Mouse (Mus musculus): ENCODE data around the gene Armh3.
A peak's percentile ranks its signal among the peaks of the same experiment; 100 is the strongest.
"Not testable (repeated sequence)": the region's sequence is repeated elsewhere in the genome, so short reads cannot be mapped to it uniquely, and the experiment has no call there.

Gene Armh3

DNA sequence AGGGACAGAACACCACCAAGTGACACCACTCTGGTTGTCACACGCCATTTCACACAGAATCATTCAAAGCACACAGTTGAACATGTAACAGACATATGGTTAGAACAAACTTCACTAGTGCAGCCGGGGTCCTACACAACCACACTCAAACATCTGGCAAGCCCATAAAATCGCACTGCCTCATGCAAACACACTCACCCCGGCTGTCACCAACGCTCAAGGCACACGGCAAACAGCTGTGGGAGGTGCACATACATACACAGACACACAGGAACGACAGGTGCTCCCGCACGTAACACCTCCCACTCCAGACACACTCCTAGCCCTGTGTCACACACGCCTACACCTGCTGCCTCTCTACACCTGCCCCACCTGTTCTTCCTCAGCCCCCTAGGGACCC, 183.1 kb downstream of the Armh3 start:
- no peak for DNase-seq

DNA sequence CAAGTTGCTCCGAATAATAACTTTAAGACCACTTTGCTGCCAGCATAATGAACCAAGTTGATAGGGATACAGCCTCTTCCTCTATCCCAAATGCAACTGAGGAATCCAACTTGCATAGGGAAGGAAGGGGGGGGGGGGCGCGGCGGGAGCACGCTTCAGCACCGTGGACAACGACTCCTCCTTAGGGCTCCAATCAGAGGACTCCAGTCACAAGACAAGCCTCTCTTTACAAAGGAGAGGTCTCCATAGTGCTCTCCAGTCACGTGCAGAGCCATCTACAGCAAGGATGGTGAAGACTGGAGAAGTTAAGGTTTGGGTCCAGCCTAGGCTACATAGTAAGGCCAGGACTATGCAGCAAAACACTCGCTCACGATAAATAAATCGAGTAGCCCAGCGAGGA, 184.5 kb downstream of the Armh3 start:
- no peak for DNase-seq

DNA sequence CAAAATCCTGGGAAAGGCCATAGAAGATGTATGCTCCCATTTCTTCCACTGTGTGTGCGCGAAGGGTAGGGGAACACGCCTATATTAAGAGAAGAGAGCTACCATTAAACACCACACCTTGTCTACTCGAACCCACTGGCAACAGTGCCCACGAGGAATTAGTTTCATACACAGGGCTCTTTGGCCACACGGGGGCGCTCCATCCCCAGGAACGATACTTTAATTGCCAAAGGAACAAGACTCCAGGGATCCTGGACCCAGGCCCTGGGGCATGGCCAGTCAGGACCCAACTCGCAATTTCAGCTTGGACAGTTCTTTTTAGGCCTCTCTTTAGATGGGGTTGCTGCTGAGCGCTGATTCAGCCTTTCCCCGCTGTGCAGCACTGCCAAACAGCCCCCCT, 185.0 kb downstream of the Armh3 start:
- peak; percentile 82 to 91 for DNase-seq

DNA sequence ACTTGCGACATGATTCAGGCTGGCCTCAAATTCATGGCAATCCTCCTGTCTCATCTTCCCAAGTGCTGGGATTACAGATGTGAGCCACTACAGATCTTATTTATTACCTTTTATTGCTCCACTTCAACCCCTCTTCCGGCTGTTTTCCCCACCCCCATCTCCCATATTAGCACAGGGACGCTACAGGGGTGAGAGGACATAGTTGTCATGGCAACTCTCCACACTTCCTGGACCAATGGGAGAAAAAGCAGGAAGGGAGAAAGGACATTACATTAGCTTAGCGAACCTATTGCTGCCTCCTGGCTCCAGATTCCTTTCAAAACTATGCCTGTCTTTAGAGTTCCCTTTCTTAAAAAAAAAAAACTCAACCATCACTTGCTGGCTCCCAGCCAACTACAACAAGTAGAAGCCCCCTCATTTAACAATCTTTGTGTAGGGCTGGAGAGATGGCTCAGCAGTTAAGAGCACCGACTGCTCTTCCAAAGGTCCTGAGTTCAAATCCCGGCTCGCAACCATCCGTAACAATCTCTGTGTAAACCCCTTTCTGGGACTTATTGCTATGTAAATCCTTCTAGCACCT, 185.5 kb downstream of the Armh3 start:
- no peak for DNase-seq

DNA sequence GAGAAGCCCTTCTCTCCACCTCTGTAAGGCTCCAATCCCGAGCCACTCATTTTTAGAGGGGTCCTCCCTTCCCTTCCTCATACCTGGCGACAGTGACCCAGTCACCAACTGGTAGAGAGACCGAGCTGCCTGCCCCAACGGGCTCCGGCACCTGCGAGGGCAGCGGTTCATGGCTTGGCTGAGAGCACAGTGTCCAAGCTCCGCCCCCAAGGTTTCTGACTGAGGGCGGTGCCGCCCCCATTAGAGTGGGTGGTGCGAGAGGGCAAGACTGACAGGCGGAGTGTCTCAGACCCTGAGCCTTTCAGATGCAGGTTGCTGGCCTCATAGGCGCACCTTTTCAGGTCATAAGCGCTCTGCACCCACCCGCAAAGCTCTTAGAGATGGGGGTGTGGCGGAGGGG, 186.2 kb downstream of the Armh3 start:
- DNase-seq: peak; percentile 32 to 44

DNA sequence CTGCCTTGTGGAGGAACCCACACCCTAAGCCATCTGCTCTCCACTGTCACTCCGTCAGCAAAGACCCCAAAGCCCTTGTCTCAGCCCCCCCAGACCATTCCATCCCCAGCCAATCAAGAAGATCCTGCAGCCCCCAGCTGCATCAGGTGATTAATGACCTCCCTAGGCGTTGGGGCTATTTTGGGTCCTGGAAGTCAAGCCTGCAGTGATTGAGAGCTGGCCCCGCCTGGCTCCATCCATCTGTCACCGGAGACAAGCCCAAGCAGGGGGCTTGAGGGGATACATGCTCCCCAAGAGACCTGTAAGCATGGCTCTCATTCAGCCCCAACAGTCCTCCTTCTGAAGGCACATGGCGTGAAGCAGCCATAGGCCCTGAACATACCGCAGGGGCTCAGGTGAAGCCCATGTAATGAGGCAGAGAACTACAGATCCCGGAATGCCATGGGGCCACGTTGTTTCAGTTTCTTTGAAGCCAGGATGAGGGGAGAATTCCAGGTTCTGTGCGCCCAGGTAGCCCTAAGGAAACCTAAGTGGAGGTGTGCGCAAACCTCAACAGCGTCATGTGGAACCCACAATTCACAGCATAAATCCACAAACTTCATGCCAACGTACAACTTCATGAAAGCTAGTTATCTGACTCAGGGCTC, 187.1 kb downstream of the Armh3 start:
- DNase-seq: no peak

DNA sequence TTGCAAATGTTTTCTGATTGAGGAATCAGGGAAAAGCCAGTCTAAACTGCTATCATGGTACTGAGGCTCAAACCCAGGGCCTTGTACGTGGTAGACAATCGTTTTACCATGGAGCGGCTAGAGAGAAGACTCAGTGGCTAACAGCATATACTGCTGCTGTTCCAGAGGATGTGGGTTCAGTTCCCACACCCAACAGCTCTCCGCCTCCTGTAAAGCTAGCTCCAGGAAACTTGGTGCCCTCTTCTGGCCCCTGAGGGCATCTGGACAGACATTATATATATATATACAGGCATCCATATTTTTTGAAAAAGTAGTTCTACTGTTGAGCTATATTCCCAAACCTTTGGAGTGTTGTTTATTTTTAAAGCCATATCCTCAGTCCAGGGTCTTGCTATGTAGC, 190.6 kb downstream of the Armh3 start:
- DNase-seq: no peak

DNA sequence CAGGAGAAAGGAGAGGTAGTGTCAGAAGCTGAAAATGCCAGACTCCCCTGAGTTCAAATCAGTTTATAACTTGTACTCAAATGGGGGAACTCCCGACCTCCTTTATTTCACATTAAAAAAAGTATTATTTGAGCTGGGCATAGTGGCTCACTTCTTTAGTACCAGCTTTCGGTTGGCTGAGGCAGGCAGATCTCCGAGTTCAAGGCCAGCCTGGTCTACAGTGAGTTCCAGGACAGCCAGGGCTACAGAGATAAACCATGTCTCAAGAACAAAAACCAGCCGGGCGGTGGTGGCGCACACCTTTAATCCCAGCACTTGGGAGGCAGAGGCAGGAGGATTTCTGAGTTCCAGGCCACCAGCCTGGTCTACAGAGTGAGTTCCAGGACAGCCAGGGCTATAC, 192.5 kb downstream of the Armh3 start:
- not testable (repeated sequence) for DNase-seq

DNA sequence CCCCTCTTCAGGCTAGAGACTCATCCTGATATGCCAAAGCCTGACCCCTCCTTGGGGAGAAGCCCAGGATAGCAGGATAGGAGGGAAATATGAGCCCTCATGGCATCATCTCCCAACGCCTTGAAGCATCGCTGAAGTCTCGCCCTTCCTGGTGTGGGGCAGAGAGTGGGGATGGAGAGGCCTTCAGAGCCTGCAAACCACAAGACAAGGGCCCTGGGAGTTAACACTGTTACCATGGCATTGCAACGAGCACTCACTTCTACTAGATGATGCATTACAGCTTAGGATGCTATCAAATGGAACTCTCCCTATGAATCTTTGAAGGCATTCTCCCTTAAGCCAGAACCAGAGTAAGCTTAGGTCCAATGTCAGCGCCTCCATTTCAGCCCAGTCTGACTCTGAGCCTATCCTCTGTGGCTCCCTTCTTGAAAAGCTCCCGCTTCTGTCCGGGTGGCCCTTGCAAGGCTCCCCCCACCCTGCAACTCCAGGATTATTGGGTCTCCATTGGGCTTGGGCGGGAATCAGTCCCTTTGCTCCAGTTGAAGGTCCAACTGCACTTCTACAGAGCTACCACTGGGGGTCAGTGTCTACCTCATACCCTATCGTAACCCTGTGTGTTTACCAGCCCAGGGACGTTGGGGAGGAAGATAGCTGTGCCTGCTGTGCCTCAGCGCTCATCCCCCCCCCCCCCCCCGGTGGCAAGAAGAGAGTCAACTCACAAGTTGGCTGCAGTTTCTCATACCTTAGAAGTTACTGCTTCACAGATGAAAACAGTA, 193.5 kb downstream of the Armh3 start:
- peak; percentile 48 to 59 for DNase-seq

DNA sequence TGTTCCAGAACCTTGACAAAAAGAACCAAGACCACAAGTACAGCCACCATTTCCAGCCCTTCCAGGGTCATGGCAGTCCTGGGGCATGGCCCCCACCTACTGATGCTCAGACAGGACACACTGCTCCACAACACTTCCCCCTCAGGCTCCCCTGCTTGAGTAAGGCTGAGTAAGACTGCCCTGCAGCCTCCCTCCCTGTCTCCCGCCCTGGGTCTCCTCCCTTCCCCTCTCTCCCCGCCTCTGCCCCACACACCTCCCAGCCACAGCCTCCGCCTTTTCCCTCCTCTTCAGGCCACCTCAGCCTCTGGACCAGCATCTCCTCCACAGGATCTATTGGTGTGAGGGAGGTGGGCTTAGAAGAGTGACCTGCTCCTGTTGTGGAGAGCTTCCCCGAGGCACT, 194.9 kb downstream of the Armh3 start:
- no peak for DNase-seq

DNA sequence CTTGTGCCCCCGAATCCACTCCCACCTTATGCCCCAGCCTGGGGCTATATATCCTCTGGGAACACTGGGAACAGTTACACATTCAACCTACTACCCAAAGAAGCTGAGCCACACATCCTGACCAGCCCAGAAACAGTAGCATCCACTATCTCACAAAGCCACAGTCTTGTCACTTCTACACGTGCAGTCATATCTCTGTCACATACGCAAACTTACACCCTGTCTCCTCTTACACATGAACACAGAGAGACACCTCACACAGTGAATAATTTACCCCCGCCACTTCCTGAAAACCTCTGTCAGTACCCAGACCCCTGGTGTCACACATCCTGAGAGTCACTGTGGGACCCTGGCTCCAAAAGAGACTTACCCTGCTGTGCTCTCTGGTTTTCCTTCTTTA, 195.6 kb downstream of the Armh3 start:
- no peak for DNase-seq

DNA sequence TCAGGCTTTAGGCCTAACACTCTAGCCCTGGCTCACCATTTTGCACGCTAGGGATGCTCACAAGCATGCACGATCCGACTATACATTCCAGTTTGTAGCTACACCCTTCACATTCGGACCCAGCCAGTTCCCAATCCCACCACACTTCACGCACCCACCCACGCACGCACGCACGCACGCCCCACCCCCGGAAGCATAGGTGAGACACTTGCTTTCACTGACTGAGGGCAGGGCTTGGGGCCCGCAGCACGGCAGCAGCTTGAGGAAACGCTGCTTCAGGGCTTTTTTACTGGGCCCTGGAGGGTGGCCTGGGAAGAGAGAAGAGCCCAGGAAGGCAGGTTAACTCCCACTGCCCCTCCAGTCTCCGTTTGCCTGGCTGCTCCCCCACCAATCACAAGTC, 201.4 kb downstream of the Armh3 start:
- no peak for DNase-seq

DNA sequence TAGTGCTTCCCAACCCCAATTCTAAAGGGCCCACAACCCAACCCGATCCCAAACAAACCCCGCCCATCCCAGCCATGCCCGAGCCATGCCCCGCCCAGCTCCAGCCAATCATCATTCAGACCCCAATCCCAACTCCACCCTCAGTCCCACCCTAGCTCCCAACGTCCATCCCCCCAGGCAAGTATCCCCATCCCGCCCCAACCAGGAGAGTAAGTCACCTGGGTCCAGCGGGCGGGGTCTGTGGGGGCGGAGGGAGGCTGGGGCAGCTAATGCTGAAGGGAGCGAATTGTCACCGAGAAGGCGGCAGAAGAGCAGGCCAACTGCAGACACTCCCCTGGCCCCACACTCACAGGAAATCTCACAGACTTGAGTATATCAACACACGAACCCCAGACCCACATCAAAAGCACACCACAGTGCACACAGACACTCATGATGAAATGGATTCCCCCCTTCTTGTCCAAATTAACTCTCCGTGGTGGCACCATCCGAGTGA, 202.2 kb downstream of the Armh3 start:
- DNase-seq: no peak

DNA sequence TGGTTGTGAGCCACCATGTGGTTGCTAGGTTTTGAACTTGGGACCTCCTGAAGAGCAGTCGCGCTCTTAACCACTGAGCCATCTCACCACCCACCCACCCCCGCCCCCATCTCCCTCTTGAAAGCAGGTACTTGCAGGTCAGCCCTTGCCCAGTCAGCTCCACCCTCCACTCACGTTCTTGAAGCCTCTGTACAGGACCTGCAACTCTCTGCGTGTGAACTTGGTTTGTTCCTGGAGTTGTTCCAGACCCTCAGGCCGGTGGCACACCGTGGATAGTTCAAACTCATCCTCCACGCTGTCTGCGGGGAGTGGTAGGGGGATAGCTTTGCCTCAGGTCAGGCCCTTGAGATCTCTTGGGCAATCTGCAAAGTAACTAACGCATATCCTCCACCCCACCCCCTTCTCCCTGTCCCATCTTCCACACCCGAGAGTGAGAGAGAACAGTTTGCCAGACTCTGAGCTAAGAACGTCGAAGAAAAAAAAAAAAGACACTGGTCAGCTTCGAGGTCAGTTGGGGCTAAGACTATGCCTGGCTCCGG, 202.8 kb downstream of the Armh3 start:
- DNase-seq: no peak

DNA sequence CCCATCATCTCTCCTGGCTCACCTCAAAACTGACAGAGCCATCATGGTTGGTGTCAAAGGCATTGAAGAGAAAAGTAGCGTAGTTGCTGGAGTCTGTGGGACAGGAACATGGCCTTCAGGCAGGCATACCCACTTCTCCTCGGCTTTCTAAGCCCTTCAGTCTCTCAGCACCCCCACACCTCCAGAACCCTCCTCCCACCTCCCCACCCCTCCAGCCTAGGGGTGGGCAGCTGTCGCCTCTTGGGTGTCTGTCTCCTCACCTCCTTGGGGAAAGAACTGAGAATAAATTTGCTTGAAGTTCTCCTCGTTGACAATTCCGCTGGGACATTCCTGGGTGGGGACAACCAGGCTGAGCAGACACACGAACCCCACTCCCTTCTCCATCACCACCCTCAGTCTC, 203.6 kb downstream of the Armh3 start:
- DNase-seq: no peak

DNA sequence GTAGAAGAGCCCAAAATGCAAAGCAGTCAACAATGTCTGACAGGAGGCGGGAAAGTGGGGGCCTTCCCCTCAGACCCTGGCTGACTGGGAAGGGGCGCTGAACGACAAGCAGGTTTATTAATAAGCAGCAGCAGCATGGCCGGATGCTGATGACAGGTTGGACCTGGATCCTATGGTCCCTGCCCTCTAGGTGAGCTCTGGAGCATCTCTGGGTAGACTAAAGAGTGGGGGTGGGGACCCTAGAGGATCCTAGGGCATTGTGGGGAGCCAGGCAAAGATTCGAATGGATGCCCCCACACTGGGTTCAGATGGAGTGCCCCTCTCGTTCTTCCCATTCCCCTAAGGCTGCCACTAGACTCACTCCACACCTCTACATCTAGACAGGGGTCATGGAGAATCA, 205.9 kb downstream of the Armh3 start:
- no peak for DNase-seq

DNA sequence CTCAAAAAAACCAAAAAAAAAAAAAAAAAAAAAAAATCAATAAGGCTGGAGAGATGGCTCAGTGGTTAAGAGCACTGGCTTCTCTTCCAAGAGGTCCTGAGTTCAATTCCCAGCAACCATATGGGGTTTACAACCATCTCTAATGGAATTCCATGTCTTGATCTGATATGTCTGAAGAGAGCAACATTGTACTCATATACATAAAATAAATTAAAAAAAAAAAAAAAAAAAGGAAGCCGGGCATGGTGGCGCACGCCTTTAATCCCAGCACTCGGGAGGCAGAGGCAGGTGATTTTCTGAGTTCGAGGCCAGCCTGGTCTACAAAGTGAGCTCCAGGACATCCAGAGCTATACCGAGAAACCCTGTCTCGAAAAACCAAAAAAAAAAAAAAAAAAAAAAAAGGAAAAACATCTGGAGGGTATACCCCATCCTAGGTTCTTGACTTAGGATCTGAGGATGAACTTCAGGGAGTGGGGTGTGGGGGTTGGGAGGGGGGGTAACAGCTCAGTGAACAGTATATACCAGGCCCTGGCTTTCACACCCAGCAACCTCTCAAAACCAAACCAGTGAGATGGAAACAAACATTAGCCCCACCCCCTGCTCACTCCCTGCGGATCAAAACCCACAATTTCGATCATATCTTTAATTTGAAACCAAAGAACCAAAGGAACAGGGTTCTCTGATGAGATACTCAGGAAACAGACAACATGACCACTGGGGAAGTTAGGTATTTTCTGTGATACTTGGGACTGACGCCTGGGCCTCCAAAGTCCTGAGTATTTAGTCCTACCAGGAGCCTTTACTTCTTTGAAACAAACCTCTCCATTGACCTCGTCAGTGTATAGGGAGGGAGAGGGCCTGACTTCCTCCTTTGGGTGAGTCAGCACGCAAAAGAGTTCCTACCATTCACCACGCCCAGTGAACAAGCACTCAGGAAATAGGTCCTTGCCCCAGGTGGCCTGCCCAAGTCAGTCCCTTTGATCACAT, 208.1 kb downstream of the Armh3 start:
- no peak for DNase-seq

DNA sequence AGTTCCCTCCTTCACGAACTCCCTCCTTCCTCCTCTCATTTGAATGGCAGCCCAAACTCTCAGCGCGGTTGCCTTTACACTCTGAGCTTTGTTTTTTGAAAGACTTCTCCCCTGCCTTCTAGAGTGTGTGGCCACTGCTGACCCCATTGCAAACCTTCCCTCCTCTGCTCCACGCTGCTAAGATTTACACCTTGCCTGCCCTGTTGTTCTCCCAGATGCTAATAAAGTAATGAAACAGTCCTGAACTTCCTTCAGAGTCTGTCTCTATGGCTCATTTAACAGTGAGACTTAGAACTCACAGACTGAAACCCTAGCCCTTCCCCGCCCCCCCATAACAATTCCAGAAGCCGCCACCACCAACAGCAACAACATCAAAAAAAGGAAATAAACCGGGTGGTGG, 208.9 kb downstream of the Armh3 start:
- no peak for DNase-seq

DNA sequence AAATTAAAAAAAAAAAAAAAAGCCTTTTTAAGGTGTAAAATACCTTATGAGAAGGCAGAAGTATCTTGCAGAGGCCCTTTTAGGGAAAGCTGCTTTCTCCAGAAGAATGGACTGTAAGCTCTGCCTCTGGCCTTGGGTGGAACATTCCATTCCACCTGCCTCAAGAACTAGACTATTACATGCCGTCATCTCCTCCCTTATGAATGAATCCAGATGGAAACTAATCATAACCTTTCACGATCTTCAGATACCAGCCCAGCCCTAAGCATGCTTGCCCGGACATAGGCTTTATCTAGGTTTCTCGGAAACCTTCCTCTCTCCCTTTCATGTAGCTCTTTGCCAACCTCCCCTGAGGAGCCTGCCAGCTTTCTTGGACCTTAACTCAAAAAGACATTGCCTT, 210.0 kb downstream of the Armh3 start:
- no peak for DNase-seq

DNA sequence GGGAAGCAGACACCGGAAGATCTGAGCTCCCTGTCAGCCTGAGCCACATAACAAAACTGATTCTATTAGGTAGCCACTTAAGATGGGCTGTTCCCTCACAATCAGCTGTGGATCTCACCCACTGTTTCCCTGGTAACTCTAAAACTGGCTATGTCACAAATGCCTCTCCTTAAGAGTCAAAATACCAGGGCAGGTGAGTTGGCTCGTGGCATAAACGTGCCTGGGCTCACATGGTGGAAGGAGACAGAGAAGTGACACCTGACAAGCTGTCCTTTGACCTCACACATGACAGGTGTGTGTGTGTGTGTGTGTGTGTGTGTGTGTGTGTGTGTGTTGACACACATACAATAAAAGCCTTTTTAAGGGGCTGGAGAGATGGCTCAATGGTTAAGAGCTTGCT, 210.8 kb downstream of the Armh3 start:
- DNase-seq: no peak

DNA sequence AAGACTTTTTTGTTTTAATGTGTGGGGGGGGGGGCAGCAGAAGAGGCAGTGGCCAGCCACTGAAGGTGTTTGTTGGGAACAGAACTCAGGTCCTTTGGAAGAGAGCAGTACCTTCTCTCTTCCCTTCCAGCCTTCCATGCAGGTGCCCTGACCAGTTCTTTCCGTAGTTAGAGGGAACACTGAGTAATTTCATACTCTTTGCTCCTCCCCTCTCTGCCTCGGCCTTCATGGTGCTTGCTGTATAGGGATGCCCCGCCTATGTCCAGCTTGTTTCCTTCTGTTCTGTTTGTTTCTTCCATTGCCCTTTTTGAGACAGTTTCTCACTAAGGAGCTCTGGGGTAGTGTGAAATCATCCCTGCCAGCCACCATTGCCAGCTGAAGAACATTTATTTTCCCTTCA, 212.8 kb downstream of the Armh3 start:
- no peak for DNase-seq

DNA sequence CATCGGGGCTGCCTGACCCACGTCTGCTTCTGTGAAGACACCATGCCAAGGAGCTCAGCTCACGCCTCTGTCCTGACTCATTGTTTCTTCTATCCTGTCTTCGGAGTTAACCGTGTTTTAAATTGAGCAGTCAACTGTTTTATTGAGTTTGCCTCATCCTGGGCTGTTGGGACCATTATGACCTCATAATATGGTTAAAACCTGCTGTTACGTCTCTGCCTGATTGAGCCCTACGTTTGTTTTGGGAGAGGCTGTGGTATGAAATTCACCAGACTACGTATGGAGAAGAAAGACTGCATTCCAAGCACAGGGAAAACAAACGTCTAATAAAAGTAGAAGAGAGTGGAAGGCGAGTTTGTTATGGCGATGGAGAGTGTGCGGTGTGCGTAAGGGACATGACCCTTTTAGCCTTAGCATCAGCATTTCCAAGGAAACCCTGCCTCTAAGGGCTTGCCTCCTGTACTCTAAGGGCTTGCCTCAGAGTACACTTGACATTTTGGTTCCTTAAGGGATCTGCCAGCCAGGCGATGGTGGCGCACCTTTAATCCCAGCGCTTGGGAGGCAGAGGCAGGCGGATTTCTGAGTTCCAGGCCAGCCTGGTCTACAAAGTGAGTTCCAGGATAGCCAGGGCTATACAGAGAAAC, 214.2 kb downstream of the Armh3 start:
- no peak for DNase-seq

Data from cerebellum, adult 18-20 months (tissue).